Mouse (Mus musculus): ENCODE results near the gene Krt5. TPM values are rescaled to one million over a fixed set of nuclear protein-coding genes. Genes with fewer than 3 reads are reported as not detected.

Krt5 gene
- total RNA-seq (2012; rRNA removed) (not detected in 2 replicates), total RNA-seq (2014; rRNA removed) (not detected in 2 replicates), polyA plus RNA-seq (2012; ENCODE audit: insufficient read length, low read depth) (not detected in 2 replicates)

GRCm38 (mm10) chr15:101712720-101713119, at the start of gene Krt5:
Krt5 (minus strand) TSS chr15:101712898.
- no peak within 1 kb of the TSS for H3K4me2 ChIP-seq (ENCODE audit: insufficient read depth, low read depth, poor library complexity, severe bottlenecking)
- H3K9ac ChIP-seq (ENCODE audit: insufficient read depth, low read depth) = no peak within 1 kb of the TSS
- DNase-seq (ENCODE audit: extremely low read depth) = no peak
- 0 out of 4 replicates have a peak, but pooled peaks cover 0 to 4% of the 10 kb centered on the region in 2 experiments for H3K4me1 ChIP-seq (ENCODE audit: control insufficient read depth in 1 of 2, insufficient read depth in 2 of 2)
- dilution Hi-C loops (cut with MboI; ENCODE audit: extremely low pct_ligation_motif_present, extremely low pct_unique_long_range_greater_than_20kb, low sequenced_read_pairs) (no loop called here), in situ Hi-C loops (cut with MboI; ENCODE audit: low pct_ligation_motif_present, low pct_unique_long_range_greater_than_20kb, low sequenced_read_pairs) (no loop called here)
- peaks cover 90% of the 10 kb centered on the region for H3K27me3 ChIP-seq (replicated peaks)
- H3K79me2 ChIP-seq (replicated peaks; ENCODE audit: control insufficient read depth, extremely low read depth, insufficient read depth, poor library complexity, severe bottlenecking) = no peaks in the 10 kb centered on the region
- no peak for TF ChIP-seq E2F4 (IDR thresholded peaks at IDR 0.05; ENCODE audit: insufficient replicate concordance, low read depth, low read length)
- TF ChIP-seq ZNF384 (IDR thresholded peaks at IDR 0.05; ENCODE audit: low read depth, low read length) = no peak
- no peak for TF ChIP-seq POLR2A (IDR thresholded peaks at IDR 0.05; ENCODE audit: low read depth, low read length)
- no peak for TF ChIP-seq JUN (IDR thresholded peaks at IDR 0.05; ENCODE audit: insufficient read depth, low read depth, low read length)
- no peaks in the 10 kb centered on the region for H3K36me3 ChIP-seq (replicated peaks in 1 of 2; ENCODE audit: control insufficient read depth in 1 of 2, insufficient read depth in 1 of 2, low read length in 1 of 2)
- no peak within 1 kb of the TSS for H3K4me3 ChIP-seq (replicated peaks in 1 of 3; ENCODE audit: low read depth in 2 of 3, low read length in 2 of 3, poor library complexity in 1 of 3)
- no peaks in the 10 kb centered on the region for H3K9me3 ChIP-seq (replicated peaks; ENCODE audit: low read length)
- no peak within 1 kb of the TSS for H3K27ac ChIP-seq (ENCODE audit: insufficient read depth, low read depth)

- TF ChIP-seq IRF4 (IDR thresholded peaks at IDR 0.05; ENCODE audit: low read depth, low read length) (no peak), USF1 (IDR thresholded peaks at IDR 0.05; ENCODE audit: low read depth, low read length) (no peak), POLR2AphosphoS2 (IDR thresholded peaks at IDR 0.05; ENCODE audit: low read depth, low read length) (no peak), CTCF (conservative IDR thresholded peaks at IDR 0.05 in 1 of 2, IDR thresholded peaks at IDR 0.05 in 1 of 2; ENCODE audit: low read depth in 2 of 2, low read length in 2 of 2) (no peak), ZMIZ1 (IDR thresholded peaks at IDR 0.05; ENCODE audit: low read depth, low read length) (no peak), MAZ (IDR thresholded peaks at IDR 0.05; ENCODE audit: low read depth, low read length) (no peak), SIN3A (IDR thresholded peaks at IDR 0.05; ENCODE audit: low read length) (no peak), CHD2 (IDR thresholded peaks at IDR 0.05; ENCODE audit: low read length) (no peak), JUN (IDR thresholded peaks at IDR 0.05; ENCODE audit: insufficient read depth, low read depth, low read length) (no peak), GABPA (IDR thresholded peaks at IDR 0.05; ENCODE audit: insufficient replicate concordance, low read depth, low read length) (no peak), MAX (IDR thresholded peaks at IDR 0.05; ENCODE audit: low read length) (no peak)
- Histone ChIP-seq H3K4me3 (replicated peaks in 1 of 3; ENCODE audit: low read depth in 2 of 3, low read length in 2 of 3, poor library complexity in 1 of 3) (no peak within 1 kb of the TSS), H3K9ac (ENCODE audit: insufficient read depth, low read depth) (no peak within 1 kb of the TSS), H3K9me3 (replicated peaks; ENCODE audit: low read length) (no peaks in the 10 kb centered on the region), H3K79me2 (replicated peaks; ENCODE audit: control insufficient read depth, extremely low read depth, insufficient read depth, poor library complexity, severe bottlenecking) (no peaks in the 10 kb centered on the region), H3K27me3 (replicated peaks) (peaks cover 94% of the 10 kb centered on the region), H3K4me2 (ENCODE audit: insufficient read depth, low read depth, poor library complexity, severe bottlenecking) (no peak within 1 kb of the TSS), H3K27ac (ENCODE audit: insufficient read depth, low read depth) (no peak within 1 kb of the TSS), H3K36me3 (replicated peaks in 1 of 2; ENCODE audit: control insufficient read depth in 1 of 2, insufficient read depth in 1 of 2, low read length in 1 of 2) (no peaks in the 10 kb centered on the region), H3K4me1 (ENCODE audit: control insufficient read depth in 1 of 2, insufficient read depth in 2 of 2) (no peaks in the 10 kb centered on the region)
- dilution Hi-C loops (cut with MboI; ENCODE audit: extremely low pct_ligation_motif_present, extremely low pct_unique_long_range_greater_than_20kb, low sequenced_read_pairs) = no loop called here
- in situ Hi-C loops (cut with MboI; ENCODE audit: low pct_ligation_motif_present, low pct_unique_long_range_greater_than_20kb, low sequenced_read_pairs) = no loop called here
- DNase-seq (ENCODE audit: extremely low read depth) = no peak
Measured at GRCm38 (mm10) chr15:101742711-101743110, 30.0 kb upstream of the Krt5 start, which contains the start of gene Krt71. Krt71 (minus strand) TSS chr15:101743109.

- TF ChIP-seq ELF1 (IDR thresholded peaks at IDR 0.05; ENCODE audit: low read depth, low read length) (no peak), TCF12 (IDR thresholded peaks at IDR 0.05; ENCODE audit: low read depth, low read length) (no peak), RAD21 (IDR thresholded peaks at IDR 0.05; ENCODE audit: low read depth, low read length) (no peak), UBTF (IDR thresholded peaks at IDR 0.05; ENCODE audit: low read depth, low read length) (no peak), TBP (conservative IDR thresholded peaks at IDR 0.05; ENCODE audit: low read depth, low read length) (no peak), E2F4 (IDR thresholded peaks at IDR 0.05; ENCODE audit: insufficient replicate concordance, low read depth, low read length) (no peak), MXI1 (IDR thresholded peaks at IDR 0.05; ENCODE audit: low read depth, low read length) (no peak), KAT2A (IDR thresholded peaks at IDR 0.05; ENCODE audit: insufficient replicate concordance, low read length) (no peak), MAX (IDR thresholded peaks at IDR 0.05; ENCODE audit: low read length) (no peak), ZMIZ1 (IDR thresholded peaks at IDR 0.05; ENCODE audit: low read depth, low read length) (no peak), MEF2A (IDR thresholded peaks at IDR 0.05; ENCODE audit: borderline replicate concordance, low read depth, low read length) (no peak), NELFE (IDR thresholded peaks at IDR 0.05; ENCODE audit: low read depth, low read length) (no peak), SIN3A (IDR thresholded peaks at IDR 0.05; ENCODE audit: low read length) (no peak)
- in situ Hi-C loops (cut with MboI; ENCODE audit: low pct_ligation_motif_present, low pct_unique_long_range_greater_than_20kb, low sequenced_read_pairs) = no loop called here
- Histone ChIP-seq H3K4me3 (replicated peaks in 1 of 3; ENCODE audit: low read depth in 2 of 3, low read length in 2 of 3, poor library complexity in 1 of 3) (no peak overlapping the region), H3K27ac (ENCODE audit: insufficient read depth, low read depth) (no peak overlapping the region), H3K9me3 (replicated peaks; ENCODE audit: low read length) (no peaks in the 10 kb centered on the region), H3K4me2 (ENCODE audit: insufficient read depth, low read depth, poor library complexity, severe bottlenecking) (no peak overlapping the region), H3K4me1 (ENCODE audit: control insufficient read depth in 1 of 2, insufficient read depth in 2 of 2) (no peaks in the 10 kb centered on the region), H3K9ac (ENCODE audit: insufficient read depth, low read depth) (no peak overlapping the region), H3K27me3 (replicated peaks) (peaks cover 94% of the 10 kb centered on the region), H3K79me2 (replicated peaks; ENCODE audit: control insufficient read depth, extremely low read depth, insufficient read depth, poor library complexity, severe bottlenecking) (no peaks in the 10 kb centered on the region), H3K36me3 (replicated peaks in 1 of 2; ENCODE audit: control insufficient read depth in 1 of 2, insufficient read depth in 1 of 2, low read length in 1 of 2) (no peaks in the 10 kb centered on the region)
- DNase-seq (ENCODE audit: extremely low read depth) = no peak
- dilution Hi-C loops (cut with MboI; ENCODE audit: extremely low pct_ligation_motif_present, extremely low pct_unique_long_range_greater_than_20kb, low sequenced_read_pairs) = no loop called here
Measured at GRCm38 (mm10) chr15:101737786-101738185, 25.1 kb upstream of the Krt5 start.

Measured in CH12.LX (cell line).